Mouse (Mus musculus) embryonic fibroblast, embryonic 13.5 days (primary cell): ENCODE results near the gene Prss29. TPM values are rescaled to one million over a fixed set of nuclear protein-coding genes. Genes with fewer than 3 reads are reported as not detected.

Experiments
- H3K27ac ChIP-seq: 2 replicates; pipeline ENCODE4 v1.5.1; 2012; ENCODE audit warnings: low read length, control low read depth, inconsistent platforms; ENCODE audit not compliant: insufficient read depth
- H3K4me1 ChIP-seq: 2 replicates; pipeline ENCODE4 v1.6.1; 2011; ENCODE audit warnings: low read length; ENCODE audit not compliant: control insufficient read depth, insufficient read depth
- H3K4me3 ChIP-seq: 2 replicates; pipeline ENCODE4 v1.5.1; 2011; ENCODE audit warnings: mild to moderate bottlenecking, control low read depth, low read length; ENCODE audit not compliant: insufficient read depth
- CTCF ChIP-seq: IDR thresholded peaks from 2 replicates; pipeline ENCODE4 v1.5.1; 2011; ENCODE audit warnings: mild to moderate bottlenecking, control low read depth, low read length, moderate library complexity, borderline replicate concordance; ENCODE audit not compliant: insufficient read depth
- POLR2A ChIP-seq: IDR thresholded peaks from 2 replicates; pipeline ENCODE4 v1.6.1; 2011; ENCODE audit warnings: low read depth, mild to moderate bottlenecking, control low read depth, low read length, moderate library complexity
- polyA plus RNA-seq: library from polyadenylated mRNA; stranded (reverse); fragments of >200 nt; gene quantifications from 2 replicates; pipeline ENCODE4 v1.2.4, GENCODE M21; 2011; ENCODE audit warnings: low read depth; ENCODE audit not compliant: missing spikeins, insufficient read length

Gene Prss29
- not detected in 2 replicates for polyA plus RNA-seq

DNA sequence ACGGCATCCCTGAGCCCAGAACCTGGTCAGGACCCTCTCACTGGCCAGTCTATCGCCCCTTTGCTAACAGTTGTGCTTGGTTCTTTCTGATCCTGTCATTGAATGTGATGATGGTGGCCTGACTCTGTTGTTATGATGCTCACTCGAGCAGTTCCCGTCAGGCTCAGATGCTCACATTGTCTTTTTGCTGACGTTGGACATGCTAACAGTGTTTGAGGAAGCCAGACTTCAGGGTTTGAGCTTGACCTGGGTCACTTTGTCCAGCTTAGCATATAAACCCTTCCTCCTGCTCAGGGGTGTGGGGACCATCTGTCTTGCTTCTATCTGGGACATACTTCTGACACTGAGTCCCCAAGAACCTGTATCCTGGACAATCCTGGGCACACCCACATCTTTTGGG is at the start of gene Prss29:
Gene Prss29 (plus strand): TSS at position 301 of the 400 bp plus-strand sequence.
- no peak for TF ChIP-seq CTCF
- no peak for TF ChIP-seq POLR2A
- no peaks in the 10 kb centered on the region for H3K4me1 ChIP-seq
- H3K27ac ChIP-seq, result no peak within 1 kb of the TSS
- H3K4me3 ChIP-seq, result no peak within 1 kb of the TSS

GRCm38 (mm10) chr17:25270795-25271335 is 47.6 kb upstream of the Prss29 start:
- TF ChIP-seq CTCF, result no peak
- TF ChIP-seq POLR2A, result no peak
- 0 out of 2 replicates have a peak, but pooled peaks cover 9% of the 10 kb centered on the region for H3K4me1 ChIP-seq
- H3K4me3 ChIP-seq, result peak overlapping the region; percentile 16; the same call in 1 of the 2 replicates
- no peak overlapping the region; the same call in 1 of the 2 replicates for H3K27ac ChIP-seq

- 0 out of 2 replicates have a peak, but pooled peaks cover 9% of the 10 kb centered on the region for H3K4me1 ChIP-seq
- H3K4me3 ChIP-seq, result peak overlapping the region; percentile 92
- TF ChIP-seq CTCF (no peak), POLR2A (no peak)
- peak overlapping the region; percentile 39; the same call in 1 of the 2 replicates for H3K27ac ChIP-seq
These were observed 46.1 kb upstream of the Prss29 start for GRCm38 (mm10) chr17:25272326-25272725.

- Histone ChIP-seq H3K4me3 (peak overlapping the region; percentile 92), H3K27ac (peak overlapping the region; percentile 98), H3K4me1 (0 out of 2 replicates have a peak, but pooled peaks cover 9% of the 10 kb centered on the region)
- TF ChIP-seq POLR2A, result peak; percentile 57; the same call in 1 of the 2 replicates
- no peak for TF ChIP-seq CTCF
These were observed 45.3 kb upstream of the Prss29 start for GRCm38 (mm10) chr17:25272951-25273705.

DNA sequence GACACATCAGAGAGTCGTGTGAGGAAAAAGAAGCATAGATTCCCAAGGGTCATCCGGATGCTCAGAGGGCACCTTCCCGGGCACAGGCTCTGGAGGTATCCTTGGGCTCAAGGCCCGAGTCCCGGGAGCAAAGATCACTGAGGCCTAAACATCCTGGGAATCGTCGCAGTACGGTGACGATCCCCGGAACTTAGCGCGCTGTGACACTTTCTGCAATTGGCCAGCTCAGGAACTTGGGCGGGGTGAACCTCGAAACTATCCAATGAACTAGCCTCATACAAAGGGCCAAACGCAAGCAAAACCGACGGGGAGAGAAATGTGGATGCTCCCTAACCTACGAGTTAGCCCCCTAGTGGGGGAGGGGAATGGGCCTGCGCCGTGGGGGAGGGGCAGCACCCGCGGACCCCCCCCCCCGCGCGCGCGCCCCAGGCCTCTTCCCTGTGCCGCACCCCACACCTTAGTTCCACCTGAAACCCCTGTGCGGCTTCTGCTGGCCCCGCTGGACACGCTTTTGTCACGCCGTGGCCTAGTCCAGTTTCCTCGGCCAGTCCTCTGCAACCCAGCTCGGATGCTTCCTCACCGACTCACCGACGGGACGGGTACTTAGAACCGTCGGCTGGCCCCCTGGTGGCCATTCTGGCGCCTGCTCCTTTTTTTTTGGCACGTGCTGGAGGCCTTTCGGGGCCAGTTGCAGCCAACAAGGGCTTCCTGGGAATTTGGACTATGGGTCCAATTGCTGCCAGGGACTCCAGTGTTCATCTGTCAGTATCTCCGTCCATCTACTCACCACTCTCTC is 44.5 kb upstream of the Prss29 start:
- 0 out of 2 replicates have a peak, but pooled peaks cover 9% of the 10 kb centered on the region for H3K4me1 ChIP-seq
- peak overlapping the region; percentile 98 for H3K27ac ChIP-seq
- H3K4me3 ChIP-seq, result peak overlapping the region; percentile 92
- peak; percentile 33; the same call in 1 of the 2 replicates for TF ChIP-seq CTCF
- TF ChIP-seq POLR2A, result peak; percentile 59

GRCm38 (mm10) chr17:25274571-25275346 is 43.7 kb upstream of the Prss29 start, which contains the start of gene Ube2i:
Ube2i (minus strand) TSS chr17:25274622.
- H3K27ac ChIP-seq, result peak within 1 kb of the TSS; percentile 98
- peak within 1 kb of the TSS; percentile 92 for H3K4me3 ChIP-seq
- 0 out of 2 replicates have a peak, but pooled peaks cover 6% of the 10 kb centered on the region for H3K4me1 ChIP-seq
- TF ChIP-seq CTCF, result no peak
- no peak; the same call in 1 of the 2 replicates for TF ChIP-seq POLR2A

DNA sequence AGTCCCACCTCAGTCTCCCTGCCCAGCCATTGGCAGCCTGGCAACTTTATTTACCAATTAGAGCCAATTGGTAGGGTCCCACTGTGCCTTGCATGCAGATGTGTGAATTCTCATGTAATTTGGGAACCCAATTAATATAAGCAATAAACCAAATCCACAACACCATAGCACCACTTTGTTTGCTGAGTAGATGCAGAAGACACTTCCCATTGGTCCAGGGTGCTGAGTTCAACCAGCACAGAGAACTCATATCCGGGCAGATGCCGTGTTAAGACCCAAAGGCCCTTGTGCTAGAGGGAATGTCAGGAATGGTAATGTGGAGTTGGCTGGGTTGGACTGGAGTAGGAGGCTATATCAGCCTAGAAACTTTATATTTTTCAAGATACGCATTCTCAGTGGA is 42.6 kb upstream of the Prss29 start:
- no peak overlapping the region for H3K4me3 ChIP-seq
- no peak overlapping the region for H3K27ac ChIP-seq
- H3K4me1 ChIP-seq, result no peaks in the 10 kb centered on the region
- TF ChIP-seq POLR2A, result no peak
- no peak for TF ChIP-seq CTCF

GRCm38 (mm10) chr17:25282133-25282532 is 36.3 kb upstream of the Prss29 start:
- Histone ChIP-seq H3K4me3 (no peak overlapping the region), H3K4me1 (no peaks in the 10 kb centered on the region), H3K27ac (no peak overlapping the region)
- TF ChIP-seq CTCF, result no peak
- TF ChIP-seq POLR2A, result no peak

DNA sequence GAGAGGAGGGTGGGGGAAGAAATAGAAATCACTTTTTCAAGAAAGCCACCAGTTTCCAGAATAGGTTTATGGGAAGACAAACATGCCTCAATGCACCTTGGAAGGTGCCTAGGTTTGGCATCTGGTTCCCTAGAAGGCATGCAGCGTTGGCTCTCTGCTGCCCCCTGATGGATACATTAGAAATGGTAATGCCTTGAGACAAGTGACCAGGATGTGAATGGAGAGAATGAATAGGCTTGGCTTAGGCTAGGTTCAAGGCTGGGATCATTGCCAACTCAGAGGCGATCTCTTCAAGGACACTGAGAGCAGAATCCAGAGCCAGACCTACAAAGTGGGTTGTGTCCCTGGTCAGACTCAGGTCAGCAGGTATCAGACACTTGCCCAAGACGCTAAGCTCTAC is 33.4 kb upstream of the Prss29 start:
- TF ChIP-seq POLR2A (no peak), CTCF (peak; percentile 80; the same call in 1 of the 2 replicates)

More for the DNA sequence above, 33.4 kb upstream of the Prss29 start:
- H3K4me1 ChIP-seq, result no peaks in the 10 kb centered on the region
- no peak overlapping the region for H3K4me3 ChIP-seq
- H3K27ac ChIP-seq, result no peak overlapping the region
